Mouse (Mus musculus) G1E (cell line): Measurements from ENCODE around the gene Tarbp1.

ENCODE experiments used
- CTCF ChIP-seq: IDR thresholded peaks from 2 replicates; pipeline ENCODE4 v1.5.1; 2012; ENCODE audit warnings: low read depth, low read length, inconsistent platforms, mixed read lengths
- GATA1 ChIP-seq: IDR thresholded peaks from 2 replicates; pipeline ENCODE4 v1.6.1; 2012; ENCODE audit warnings: borderline replicate concordance, low read length, inconsistent platforms, mixed read lengths
- TAL1 ChIP-seq: conservative IDR thresholded peaks from 2 replicates; pipeline ENCODE4 v1.6.1; 2012; ENCODE audit warnings: low read depth, low read length, inconsistent platforms, mixed read lengths

DNA sequence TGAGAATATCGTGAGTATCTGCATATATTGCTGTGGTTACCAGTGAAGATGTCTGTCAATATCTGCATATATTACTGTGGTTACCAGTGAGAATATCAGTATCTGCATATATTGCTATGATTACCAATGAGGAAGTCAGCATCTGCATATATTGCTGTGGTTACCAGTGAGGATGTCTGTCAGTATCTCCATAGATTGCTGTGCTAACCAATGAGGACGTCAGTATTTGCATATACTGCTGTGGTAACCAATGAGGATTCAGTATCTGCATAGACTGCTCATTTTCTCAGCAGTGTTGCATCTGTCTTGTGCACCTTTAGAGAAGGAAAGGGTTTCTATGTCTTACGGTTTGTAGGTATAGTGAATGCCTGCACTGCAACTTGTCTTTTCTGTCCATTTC lies 54.0 kb downstream of the Tarbp1 start:
- TF ChIP-seq CTCF (no peak), GATA1 (no peak), TAL1 (no peak)
